Mouse (Mus musculus): ENCODE results near the gene Map3k4. TPM values are rescaled to one million over a fixed set of nuclear protein-coding genes. Genes with fewer than 3 reads are reported as not detected.
"Not testable (repeated sequence)": the region's sequence is repeated elsewhere in the genome, so short reads cannot be mapped to it uniquely, and the experiment has no call there.

Gene Map3k4
- polyA plus RNA-seq, 1 experiment from 2014 or later: 35.6 TPM

- peaks cover 47% of the 10 kb centered on the region for H3K36me3 ChIP-seq (ENCODE audit: control insufficient read depth, insufficient read depth, low read length)
- 76% methylated on average over 6 of the region's 6 CpGs for WGBS
Measured at GRCm38 (mm10) chr17:12230167-12230566, 88.4 kb downstream of the Map3k4 start.

DNA sequence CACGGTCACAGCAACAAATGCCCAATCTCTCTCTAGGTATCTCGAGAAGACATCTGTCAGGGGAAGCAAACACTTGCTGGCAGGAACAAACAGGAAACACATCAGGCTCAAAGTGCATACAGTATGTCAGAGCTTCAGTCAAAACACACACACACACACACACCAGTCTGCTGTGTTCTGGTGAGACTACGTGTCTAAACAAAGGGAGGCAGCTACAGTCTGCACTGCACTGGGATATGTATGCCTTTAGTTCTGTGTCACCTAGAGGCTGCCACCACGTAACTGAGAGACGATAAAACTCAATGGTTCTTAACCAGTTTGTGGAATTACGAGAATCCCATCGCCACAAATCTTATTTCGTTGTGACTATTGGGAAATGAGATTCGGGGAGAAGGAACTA lies 88.8 kb downstream of the Map3k4 start:
- no peaks in the 10 kb centered on the region for H3K9me3 ChIP-seq (ENCODE audit: control insufficient read depth, low read length)
- TF ChIP-seq CTCF (IDR thresholded peaks at IDR 0.05; ENCODE audit: low read depth): no peak
- no peak for TF ChIP-seq EP300 (optimal IDR thresholded peaks at IDR 0.05)
- 88% methylated on average over 9 of the region's 9 CpGs for WGBS
- no peak overlapping the region for H3K9ac ChIP-seq (ENCODE audit: low read length)
- no peak overlapping the region for H3K4me2 ChIP-seq (replicated peaks; ENCODE audit: low read depth)
- DNase-seq (ENCODE audit: low spot score): no peak
- no peaks in the 10 kb centered on the region for H3K4me1 ChIP-seq (replicated peaks; ENCODE audit: control insufficient read depth, insufficient read depth)
- no peak for ATAC-seq (ENCODE audit: low FRiP score, low TSS enrichment)
- H3K36me3 ChIP-seq (ENCODE audit: control insufficient read depth, insufficient read depth, low read length): peaks cover 45% of the 10 kb centered on the region
- H3K27me3 ChIP-seq (ENCODE audit: control insufficient read depth, insufficient read depth, low read length): no peaks in the 10 kb centered on the region
- no peak overlapping the region for H3K4me3 ChIP-seq (ENCODE audit: low read depth, low read length)
- H3K27ac ChIP-seq (replicated peaks): no peak overlapping the region

More at GRCm38 (mm10) chr17:12230167-12230566, 88.4 kb downstream of the Map3k4 start:
- H3K9ac ChIP-seq (ENCODE audit: low read length): no peak overlapping the region
- no peaks in the 10 kb centered on the region for H3K27me3 ChIP-seq (ENCODE audit: control insufficient read depth, insufficient read depth, low read length)
- no peak overlapping the region for H3K4me2 ChIP-seq (replicated peaks; ENCODE audit: low read depth)
- TF ChIP-seq CTCF (IDR thresholded peaks at IDR 0.05; ENCODE audit: low read depth) (no peak), EP300 (optimal IDR thresholded peaks at IDR 0.05) (no peak)
- no peak overlapping the region for H3K4me3 ChIP-seq (ENCODE audit: low read depth, low read length)
- H3K9me3 ChIP-seq (ENCODE audit: control insufficient read depth, low read length): no peaks in the 10 kb centered on the region
- DNase-seq (ENCODE audit: low spot score) (no peak), ATAC-seq (ENCODE audit: low FRiP score, low TSS enrichment) (no peak)
- H3K27ac ChIP-seq (replicated peaks): no peak overlapping the region
- no peaks in the 10 kb centered on the region for H3K4me1 ChIP-seq (replicated peaks; ENCODE audit: control insufficient read depth, insufficient read depth)

DNA sequence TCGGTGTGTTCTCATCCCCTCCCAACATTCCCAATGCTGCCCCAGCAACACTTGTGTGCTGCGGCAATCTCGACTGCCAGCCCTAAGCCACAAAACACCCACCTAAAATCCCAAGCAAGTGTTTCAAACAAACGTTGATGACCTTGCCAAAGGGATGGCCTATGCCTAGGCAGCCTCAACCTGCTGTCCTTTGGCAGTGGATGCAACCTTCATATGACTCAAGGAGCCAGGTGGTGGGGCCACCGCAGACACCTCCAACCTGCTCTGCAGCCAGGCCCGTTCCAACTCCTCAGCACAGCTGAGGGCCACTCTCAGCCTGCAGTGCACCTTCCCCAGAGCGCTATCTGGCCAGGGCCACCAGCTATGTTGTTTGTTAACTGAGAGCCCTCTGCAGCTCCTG lies 90.1 kb downstream of the Map3k4 start:
- ATAC-seq (ENCODE audit: low FRiP score, low TSS enrichment) (no peak), DNase-seq (ENCODE audit: low spot score) (no peak)
- Histone ChIP-seq H3K27me3 (ENCODE audit: control insufficient read depth, insufficient read depth, low read length) (no peaks in the 10 kb centered on the region), H3K4me1 (replicated peaks; ENCODE audit: control insufficient read depth, insufficient read depth) (no peaks in the 10 kb centered on the region), H3K9me3 (ENCODE audit: control insufficient read depth, low read length) (no peaks in the 10 kb centered on the region), H3K36me3 (ENCODE audit: control insufficient read depth, insufficient read depth, low read length) (peaks cover 44% of the 10 kb centered on the region), H3K9ac (ENCODE audit: low read length) (no peak overlapping the region), H3K4me3 (ENCODE audit: low read depth, low read length) (no peak overlapping the region), H3K4me2 (replicated peaks; ENCODE audit: low read depth) (no peak overlapping the region), H3K27ac (replicated peaks) (no peak overlapping the region)
- WGBS: 89% methylated on average over 7 of the region's 7 CpGs
- TF ChIP-seq CTCF (IDR thresholded peaks at IDR 0.05; ENCODE audit: low read depth): no peak
- no peak for TF ChIP-seq EP300 (optimal IDR thresholded peaks at IDR 0.05)

- Histone ChIP-seq H3K36me3 (ENCODE audit: control insufficient read depth, insufficient read depth, low read length) (peaks cover 40% of the 10 kb centered on the region), H3K4me2 (replicated peaks; ENCODE audit: low read depth) (no peak overlapping the region), H3K4me1 (replicated peaks; ENCODE audit: control insufficient read depth, insufficient read depth) (no peaks in the 10 kb centered on the region), H3K27ac (replicated peaks) (no peak overlapping the region), H3K9me3 (ENCODE audit: control insufficient read depth, low read length) (no peaks in the 10 kb centered on the region), H3K27me3 (ENCODE audit: control insufficient read depth, insufficient read depth, low read length) (no peaks in the 10 kb centered on the region), H3K4me3 (ENCODE audit: low read depth, low read length) (no peak overlapping the region), H3K9ac (ENCODE audit: low read length) (no peak overlapping the region)
- DNase-seq (ENCODE audit: low spot score) (no peak), ATAC-seq (ENCODE audit: low FRiP score, low TSS enrichment) (no peak)
- 79% methylated on average over 10 of the region's 10 CpGs for WGBS
- TF ChIP-seq EP300 (optimal IDR thresholded peaks at IDR 0.05) (no peak), CTCF (IDR thresholded peaks at IDR 0.05; ENCODE audit: low read depth) (no peak)
Measured at GRCm38 (mm10) chr17:12228001-12228400, 90.6 kb downstream of the Map3k4 start.

DNA sequence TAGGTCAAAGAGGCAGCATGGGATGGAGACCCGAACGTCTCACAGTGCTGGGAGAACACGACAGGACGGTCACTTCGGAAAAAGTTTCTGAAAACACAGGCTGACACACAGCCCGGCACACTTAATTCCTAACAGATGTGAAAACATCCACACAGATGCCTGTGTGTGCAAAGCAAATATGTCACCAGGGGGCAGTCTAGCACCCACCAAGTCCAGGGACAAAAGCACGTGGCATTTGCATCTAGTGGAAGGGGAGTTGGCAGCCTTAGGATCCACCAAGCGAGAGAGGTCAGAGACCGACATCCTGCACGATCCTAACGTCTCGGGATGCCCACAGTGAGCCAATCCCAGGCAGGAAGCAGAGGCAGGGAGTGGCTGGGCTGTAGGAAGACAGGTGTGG lies 92.0 kb downstream of the Map3k4 start:
- TF ChIP-seq CTCF (IDR thresholded peaks at IDR 0.05; ENCODE audit: low read depth) (peak; percentile 80), EP300 (optimal IDR thresholded peaks at IDR 0.05) (no peak)
- no peaks in the 10 kb centered on the region for H3K4me1 ChIP-seq (replicated peaks; ENCODE audit: control insufficient read depth, insufficient read depth)
- ATAC-seq (ENCODE audit: low FRiP score, low TSS enrichment): no peak
- no peak for DNase-seq (ENCODE audit: low spot score)
- H3K36me3 ChIP-seq (ENCODE audit: control insufficient read depth, insufficient read depth, low read length): peaks cover 28% of the 10 kb centered on the region
- no peak overlapping the region for H3K4me3 ChIP-seq (ENCODE audit: low read depth, low read length)
- no peak overlapping the region for H3K27ac ChIP-seq (replicated peaks)
- H3K4me2 ChIP-seq (replicated peaks; ENCODE audit: low read depth): no peak overlapping the region
- no peak overlapping the region for H3K9ac ChIP-seq (ENCODE audit: low read length)
- no peaks in the 10 kb centered on the region for H3K27me3 ChIP-seq (ENCODE audit: control insufficient read depth, insufficient read depth, low read length)
- H3K9me3 ChIP-seq (ENCODE audit: control insufficient read depth, low read length): no peaks in the 10 kb centered on the region
- WGBS: 57% methylated on average over 12 of the region's 12 CpGs

DNA sequence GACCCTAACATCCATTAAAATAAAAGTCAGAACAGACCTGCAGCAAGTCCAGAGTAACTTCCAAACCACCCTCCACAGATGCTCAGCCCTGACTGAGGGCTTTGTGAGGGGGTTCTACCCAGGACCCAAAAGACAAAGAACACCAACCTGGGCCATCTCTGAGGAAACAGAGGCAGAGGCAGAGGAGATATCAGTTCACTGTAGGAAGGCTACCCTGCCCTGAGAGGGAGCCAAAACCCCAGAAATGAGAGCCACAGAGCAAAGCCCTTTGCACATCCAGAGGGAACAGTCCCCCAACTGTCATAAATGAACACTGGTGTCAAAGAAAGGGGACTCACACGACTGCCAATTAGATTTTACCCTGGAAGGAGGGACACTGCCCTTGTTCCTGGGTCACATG lies 93.4 kb downstream of the Map3k4 start:
- H3K4me1 ChIP-seq (replicated peaks; ENCODE audit: control insufficient read depth, insufficient read depth): no peaks in the 10 kb centered on the region
- no peak overlapping the region for H3K4me2 ChIP-seq (replicated peaks; ENCODE audit: low read depth)
- H3K27ac ChIP-seq (replicated peaks): no peak overlapping the region
- no peak for DNase-seq (ENCODE audit: low spot score)
- H3K9ac ChIP-seq (ENCODE audit: low read length): no peak overlapping the region
- H3K27me3 ChIP-seq (ENCODE audit: control insufficient read depth, insufficient read depth, low read length): no peaks in the 10 kb centered on the region
- peaks cover 15% of the 10 kb centered on the region; the same call in 1 of the 2 replicates for H3K36me3 ChIP-seq (ENCODE audit: control insufficient read depth, insufficient read depth, low read length)
- no peak for ATAC-seq (ENCODE audit: low FRiP score, low TSS enrichment)
- H3K4me3 ChIP-seq (ENCODE audit: low read depth, low read length): no peak overlapping the region
- TF ChIP-seq CTCF (IDR thresholded peaks at IDR 0.05; ENCODE audit: low read depth) (peak; percentile 39), EP300 (optimal IDR thresholded peaks at IDR 0.05) (no peak)
- H3K9me3 ChIP-seq (ENCODE audit: control insufficient read depth, low read length): no peaks in the 10 kb centered on the region
- WGBS: 59% methylated on average over 1 of the region's 1 CpGs

- 81% methylated on average over 5 of the region's 7 CpGs for WGBS
- H3K36me3 ChIP-seq (ENCODE audit: control insufficient read depth, insufficient read depth, low read length): peaks cover 13% of the 10 kb centered on the region; the same call in 1 of the 2 replicates
Measured at GRCm38 (mm10) chr17:12224551-12224950, 94.0 kb downstream of the Map3k4 start.

More at GRCm38 (mm10) chr17:12224551-12224950, 94.0 kb downstream of the Map3k4 start:
- not testable (repeated sequence) for H3K27me3 ChIP-seq (ENCODE audit: control insufficient read depth, insufficient read depth, low read length); H3K27ac ChIP-seq (replicated peaks); DNase-seq (ENCODE audit: low spot score); H3K4me1 ChIP-seq (replicated peaks; ENCODE audit: control insufficient read depth, insufficient read depth); H3K9ac ChIP-seq (ENCODE audit: low read length); ATAC-seq (ENCODE audit: low FRiP score, low TSS enrichment); H3K4me3 ChIP-seq (ENCODE audit: low read depth, low read length); H3K4me2 ChIP-seq (replicated peaks; ENCODE audit: low read depth); H3K9me3 ChIP-seq (ENCODE audit: control insufficient read depth, low read length)
